Mouse (Mus musculus) cortical plate, adult 2 months (tissue): Measurements from ENCODE around the gene Arrdc5.

ENCODE experiments used
- CTCF ChIP-seq: fragments of 200-500 bp; IDR thresholded peaks from 2 replicates; pipeline ENCODE4 v1.5.1; 2011; ENCODE audit warnings: mild to moderate bottlenecking, control low read depth, low read length; ENCODE audit not compliant: insufficient read depth; ENCODE audit errors: extremely low read depth
- POLR2A ChIP-seq: fragments of 200-500 bp; IDR thresholded peaks from 2 replicates; pipeline ENCODE4 v1.6.1; 2011; ENCODE audit warnings: mild to moderate bottlenecking, low read length, control low read depth; ENCODE audit not compliant: insufficient read depth; ENCODE audit errors: extremely low read depth

- TF ChIP-seq POLR2A (no peak), CTCF (peak; percentile 36)
These were observed 37.1 kb upstream of the Arrdc5 start for GRCm38 (mm10) chr17:56337190-56337589.
